Mouse (Mus musculus) WW6 (cell line): ENCODE results near the gene Cx3cl1.

Source experiments
- DNase-seq: peaks from one replicate; pipeline ENCODE4 v3.0.0-alpha.2; 2013; ENCODE audit warnings: low read depth, low spot score

Gene Cx3cl1

GRCm38 (mm10) chr8:94771941-94772670, at the start of gene Cx3cl1:
Cx3cl1 (plus strand) TSS chr8:94772009.
- peak; percentile 77 for DNase-seq

- DNase-seq, result no peak
Observed at GRCm38 (mm10) chr8:94725998-94726397, 45.8 kb upstream of the Cx3cl1 start.

- no peak for DNase-seq
Observed at GRCm38 (mm10) chr8:94729301-94729700, 42.5 kb upstream of the Cx3cl1 start.

GRCm38 (mm10) chr8:94733821-94734465, 37.9 kb upstream of the Cx3cl1 start:
- no peak for DNase-seq

GRCm38 (mm10) chr8:94734735-94735350, 37.0 kb upstream of the Cx3cl1 start:
- DNase-seq, result no peak

GRCm38 (mm10) chr8:94735426-94736094, 36.2 kb upstream of the Cx3cl1 start:
- no peak for DNase-seq

DNA sequence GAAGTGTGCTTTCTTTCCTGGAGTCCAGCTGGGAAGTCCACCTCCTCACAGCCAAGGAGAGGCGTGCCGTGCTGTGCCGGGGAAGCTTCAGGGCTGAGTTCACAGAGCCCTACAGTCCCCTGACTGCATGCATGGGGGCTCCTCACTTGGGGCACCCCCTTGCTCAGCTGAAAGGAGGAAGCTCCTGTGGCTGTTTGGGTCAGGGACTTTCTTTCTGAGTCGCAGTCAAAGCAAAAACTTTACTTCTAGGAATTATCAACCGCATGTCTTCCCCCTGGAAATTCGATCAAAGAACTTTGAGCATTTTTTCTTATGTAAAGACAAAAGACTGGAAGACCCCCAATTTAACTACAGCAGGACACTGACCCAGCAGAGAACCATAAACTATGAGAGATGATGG, 32.0 kb upstream of the Cx3cl1 start:
- no peak for DNase-seq

GRCm38 (mm10) chr8:94740591-94740990, 31.2 kb upstream of the Cx3cl1 start:
- DNase-seq, result no peak

DNA sequence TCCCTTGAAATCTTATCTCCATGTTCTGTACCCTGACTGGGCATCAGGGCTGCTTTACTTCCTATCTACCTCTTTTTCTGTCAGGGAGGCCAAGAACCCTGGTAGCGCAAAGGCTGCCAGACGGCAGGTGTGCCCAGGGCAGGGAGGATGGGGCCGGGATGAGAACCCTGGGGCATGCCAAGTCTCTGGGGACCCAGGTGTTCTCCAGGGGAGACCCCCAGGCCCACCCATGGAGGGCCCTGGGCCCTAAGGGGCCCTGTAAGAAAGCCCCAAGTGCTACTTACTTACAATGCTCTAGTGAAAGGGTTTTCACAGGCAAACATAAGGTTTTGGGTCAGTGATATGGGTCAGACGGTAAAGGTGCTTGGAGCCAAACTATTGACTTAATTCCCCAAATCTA, 30.1 kb upstream of the Cx3cl1 start:
- DNase-seq, result no peak

DNA sequence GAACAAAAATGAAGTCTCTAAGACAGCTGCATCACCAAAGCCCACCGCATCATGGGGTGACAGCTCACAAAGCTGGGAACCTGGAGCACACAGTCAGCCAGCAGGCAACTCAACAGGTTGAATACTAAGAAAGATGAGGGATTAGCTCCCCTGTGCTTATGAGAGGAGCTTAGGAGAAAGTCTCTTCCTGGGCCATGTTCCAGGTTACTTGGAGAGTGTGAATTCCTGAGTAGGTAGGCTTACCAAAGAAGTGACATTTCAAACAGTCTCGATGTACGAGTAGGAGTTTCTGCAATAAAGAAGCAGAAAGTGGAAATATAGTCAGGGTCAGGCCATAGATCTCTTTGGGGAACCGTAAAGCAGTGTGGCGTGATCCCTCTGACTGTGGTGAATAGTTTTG, 27.3 kb upstream of the Cx3cl1 start:
- no peak for DNase-seq

DNA sequence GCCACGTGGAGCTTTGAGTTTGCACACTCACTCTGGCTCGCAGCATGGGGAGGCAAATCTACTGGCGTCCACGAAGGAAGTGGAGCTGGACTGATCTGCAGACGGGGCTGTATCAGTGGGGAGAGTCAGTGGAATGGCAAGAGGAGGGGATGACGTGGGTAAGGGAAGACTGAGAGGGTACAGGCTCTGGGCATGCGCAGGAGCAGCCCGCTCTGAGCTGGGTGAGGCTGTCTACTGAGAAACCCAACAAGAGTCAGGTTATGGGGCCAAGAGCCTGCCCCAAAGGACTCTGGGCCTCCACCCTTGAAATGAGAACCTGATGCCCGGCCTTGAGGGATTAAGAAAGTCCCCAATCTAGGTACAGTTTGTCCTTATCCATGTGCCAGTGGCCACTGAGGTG, 26.8 kb upstream of the Cx3cl1 start:
- no peak for DNase-seq

DNA sequence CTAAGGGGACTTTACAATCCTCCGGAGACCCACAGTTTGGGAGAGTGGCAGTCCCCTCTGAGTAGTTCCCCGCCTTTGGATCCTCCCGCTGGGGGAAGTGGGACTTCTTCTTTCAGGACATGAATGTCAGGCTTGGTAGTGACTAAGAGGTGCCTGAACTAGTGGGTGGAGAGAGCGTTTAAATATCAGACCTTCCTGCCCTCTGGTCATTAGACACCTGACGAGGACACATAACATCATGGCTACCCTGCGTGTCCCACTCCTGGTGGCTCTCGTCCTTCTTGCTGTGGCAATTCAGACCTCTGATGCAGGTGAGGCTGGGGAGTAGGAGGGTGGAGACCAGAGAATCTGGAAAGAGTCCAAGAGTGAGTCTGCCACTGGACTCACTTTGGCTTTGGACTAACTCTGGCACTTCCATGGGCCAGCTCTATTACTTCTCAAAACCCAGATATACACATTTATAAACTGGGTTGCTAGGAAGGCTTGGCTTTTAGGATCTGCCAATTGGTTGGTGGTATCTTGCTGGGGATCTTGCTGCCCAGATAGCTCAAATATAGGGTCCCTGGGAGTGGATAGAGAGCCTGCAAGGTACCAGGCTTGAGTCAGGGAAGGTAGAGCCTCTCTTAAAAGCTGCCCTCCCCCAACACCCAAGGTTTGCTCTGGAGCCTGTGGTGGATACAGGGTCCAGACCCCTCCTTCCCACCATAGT, 26.2 kb upstream of the Cx3cl1 start, which contains the start of gene Ccl22:
Gene Ccl22 (plus strand): TSS at position 115 of the 709 bp plus-strand sequence.
- DNase-seq, result no peak

- no peak for DNase-seq
Observed at GRCm38 (mm10) chr8:94746832-94747231, 25.0 kb upstream of the Cx3cl1 start.

GRCm38 (mm10) chr8:94748363-94748762, 23.4 kb upstream of the Cx3cl1 start:
- DNase-seq, result no peak

- DNase-seq, result no peak
Observed at GRCm38 (mm10) chr8:94749942-94750341, 21.9 kb upstream of the Cx3cl1 start.

DNA sequence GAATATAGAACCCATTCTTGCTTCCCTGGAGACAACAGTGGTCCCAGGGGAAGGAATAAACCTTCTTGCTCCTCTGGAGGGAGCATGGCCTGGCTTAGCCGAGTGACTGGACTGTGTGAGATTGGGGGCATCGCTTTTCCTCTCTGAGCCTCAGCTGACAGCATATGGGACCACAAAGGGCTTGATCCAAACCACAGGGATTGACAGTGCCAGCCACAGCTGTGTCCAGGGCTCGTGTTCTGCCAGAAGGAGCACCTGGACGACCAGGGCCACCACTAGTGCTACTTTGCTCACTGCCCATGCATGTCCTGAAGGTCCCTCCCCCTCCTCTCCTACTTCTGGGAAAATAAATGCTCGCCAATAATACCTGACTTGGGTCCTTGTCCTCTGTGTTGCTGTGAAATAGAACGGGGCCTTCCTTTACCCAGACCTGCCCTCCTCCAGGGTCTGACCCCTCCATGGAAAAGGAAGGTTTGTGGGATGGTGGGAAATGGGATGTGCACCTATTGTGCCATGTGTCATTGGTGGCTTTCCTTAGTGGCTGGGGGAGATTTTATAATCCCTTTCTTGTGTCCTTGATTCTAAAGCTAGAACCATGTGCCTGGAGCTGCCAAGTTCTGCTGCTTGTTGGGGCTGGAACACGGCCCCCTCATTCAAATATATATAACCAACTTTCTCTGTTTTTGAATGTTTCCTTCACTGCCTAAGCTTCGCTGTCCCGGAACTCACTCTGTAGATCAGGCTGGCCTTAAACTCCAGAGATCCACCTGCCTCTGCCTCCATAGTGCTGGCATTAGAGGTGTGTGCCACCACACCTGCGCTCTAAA, 20.6 kb upstream of the Cx3cl1 start:
- DNase-seq, result no peak

GRCm38 (mm10) chr8:94754006-94754405, 17.8 kb upstream of the Cx3cl1 start:
- no peak for DNase-seq

DNA sequence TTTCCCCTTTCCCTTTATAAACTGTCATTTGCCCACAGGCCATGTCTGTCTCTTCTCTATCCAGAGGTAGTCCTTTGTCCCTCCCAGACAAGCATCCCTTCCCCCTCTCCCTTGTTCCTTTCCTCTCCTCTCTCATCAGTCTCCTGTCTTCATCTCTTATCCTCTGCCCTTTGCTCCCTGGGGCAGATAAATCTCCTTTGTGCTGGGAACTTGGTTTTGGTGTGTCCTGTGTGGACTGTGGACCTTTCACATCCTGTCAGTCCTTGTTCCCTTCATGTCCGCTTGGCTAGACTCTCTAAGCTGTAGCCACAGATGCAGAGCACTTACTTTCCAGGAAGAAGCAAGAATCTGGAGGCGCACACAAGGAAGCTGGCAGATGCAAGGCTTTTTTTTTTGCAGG, 17.3 kb upstream of the Cx3cl1 start:
- no peak for DNase-seq

GRCm38 (mm10) chr8:94767035-94767434, 4.8 kb upstream of the Cx3cl1 start:
- no peak for DNase-seq

DNA sequence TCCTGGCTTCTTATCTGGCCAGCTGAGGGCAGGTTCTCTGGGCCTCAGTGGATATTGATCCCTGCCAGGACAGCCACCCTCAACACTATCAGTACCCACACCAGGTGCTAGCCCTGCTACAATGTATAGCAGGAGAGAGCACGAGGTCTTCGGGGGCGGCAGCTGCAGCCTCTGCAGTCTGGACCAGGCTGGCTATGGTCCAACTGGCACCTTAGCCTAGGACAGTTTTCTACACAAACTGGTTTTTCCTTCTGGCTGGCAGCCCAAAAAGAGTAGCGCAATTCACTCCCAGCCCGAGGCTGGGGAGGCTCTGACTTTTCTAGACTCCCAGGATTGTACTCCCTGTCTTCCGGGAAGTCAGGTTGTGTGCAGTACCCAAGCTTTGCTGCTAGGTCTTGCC, 864 bp upstream of the Cx3cl1 start:
- DNase-seq, result no peak

DNA sequence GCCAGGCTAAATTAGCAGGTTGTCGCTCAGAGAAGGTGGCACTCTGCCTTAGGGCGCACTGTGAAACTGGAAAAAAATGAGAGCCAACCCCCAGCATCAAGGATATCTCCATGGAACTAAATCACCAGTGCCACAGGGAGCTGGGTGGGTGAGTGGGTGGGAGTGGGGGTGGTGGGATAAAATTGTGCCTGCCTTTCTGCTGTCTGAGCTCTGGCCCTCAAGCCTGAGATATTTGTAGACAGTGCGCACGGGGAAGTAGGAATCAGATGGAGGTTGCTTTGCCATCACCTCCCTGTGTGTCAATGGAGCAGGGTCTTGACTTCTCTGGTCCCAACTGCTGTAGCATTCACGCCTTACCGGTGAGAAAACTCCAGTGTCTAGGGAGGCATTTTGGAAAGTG, 1.2 kb downstream of the Cx3cl1 start:
- DNase-seq, result no peak
